Mouse (Mus musculus) bone marrow, adult 2 months (tissue): ENCODE results near the gene Lrch1.

Experiments
- CTCF ChIP-seq: fragments of 200-500 bp; IDR thresholded peaks from 2 replicates; pipeline ENCODE4 v1.5.1; 2011; ENCODE audit warnings: low read length, control low read depth; ENCODE audit not compliant: control insufficient read depth, insufficient read depth
- POLR2A ChIP-seq: fragments of 200-500 bp; IDR thresholded peaks from 2 replicates; pipeline ENCODE4 v1.6.1; 2011; ENCODE audit warnings: low read depth, mild to moderate bottlenecking, control low read depth, low read length, borderline replicate concordance; ENCODE audit not compliant: control insufficient read depth

DNA sequence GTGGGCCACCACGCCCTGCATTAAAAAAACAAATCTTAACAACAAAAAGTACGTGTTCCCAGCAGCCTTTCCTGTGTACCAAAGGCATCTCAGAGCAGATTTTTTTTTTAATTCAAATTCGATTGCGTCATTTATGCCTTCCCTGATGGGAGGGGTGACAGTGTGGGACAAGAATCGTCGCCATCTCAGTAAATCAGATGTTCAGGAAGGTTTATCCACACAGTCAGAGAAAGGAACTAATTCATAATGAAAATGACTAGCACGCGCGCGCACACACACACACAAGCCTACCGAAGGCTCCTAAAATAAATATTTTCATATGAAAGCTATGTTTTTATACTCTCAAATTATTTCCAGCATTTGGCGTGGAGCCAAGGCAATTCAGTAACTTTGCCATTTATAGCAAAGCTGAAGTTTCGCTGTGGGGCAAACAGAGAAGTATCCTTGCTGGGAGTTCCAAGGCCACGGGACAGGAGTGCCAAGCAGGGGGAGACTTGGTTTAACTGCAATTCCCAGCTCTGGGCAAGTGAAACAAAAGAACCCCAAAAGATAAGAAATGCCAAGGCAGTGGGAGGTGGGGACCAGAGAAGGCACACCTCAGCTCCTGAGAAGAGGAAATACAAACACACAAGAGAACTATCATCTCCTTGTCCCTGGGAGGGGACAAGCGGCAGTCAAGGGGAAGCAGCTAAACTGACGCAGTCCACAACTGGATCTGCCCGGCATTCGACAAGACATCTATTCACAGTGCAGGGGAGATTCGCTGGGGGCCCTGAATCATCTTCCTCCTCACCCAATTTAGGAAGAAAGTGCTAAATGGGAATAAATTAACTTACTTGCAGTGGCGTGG is 34.1 kb downstream of the Lrch1 start:
- TF ChIP-seq CTCF (no peak), POLR2A (no peak)
